Mouse (Mus musculus): Measurements from ENCODE around the gene Eng.

Gene Eng

GRCm38 (mm10) chr2:32624111-32624748, 22.2 kb upstream of the Eng start:
- DNase-seq, result no peak

- DNase-seq, result peak; percentile 88 to 96
Measured at GRCm38 (mm10) chr2:32625212-32625872, 21.1 kb upstream of the Eng start.

GRCm38 (mm10) chr2:32625873-32626694, 20.3 kb upstream of the Eng start:
- peak; percentile 79 to 81 for DNase-seq

- no peak for DNase-seq
Measured at GRCm38 (mm10) chr2:32627266-32628043, 18.9 kb upstream of the Eng start.

GRCm38 (mm10) chr2:32628044-32628550, 18.3 kb upstream of the Eng start:
- no peak for DNase-seq

- peak; percentile 66 to 68 for DNase-seq
Measured at GRCm38 (mm10) chr2:32628729-32629128, 17.7 kb upstream of the Eng start.

GRCm38 (mm10) chr2:32629276-32629976, 17.0 kb upstream of the Eng start:
- DNase-seq, result no peak

- DNase-seq, result no peak
Measured at GRCm38 (mm10) chr2:32630036-32630435, 16.4 kb upstream of the Eng start.

GRCm38 (mm10) chr2:32631046-32631445, 15.3 kb upstream of the Eng start:
- no peak for DNase-seq

- peak; percentile 83 to 84 for DNase-seq
Measured at GRCm38 (mm10) chr2:32631737-32632394, 14.5 kb upstream of the Eng start.

GRCm38 (mm10) chr2:32633660-32634059, 12.7 kb upstream of the Eng start:
- no peak for DNase-seq

GRCm38 (mm10) chr2:32634277-32635105, 11.9 kb upstream of the Eng start:
- no peak for DNase-seq

- no peak for DNase-seq
Measured at GRCm38 (mm10) chr2:32636617-32637016, 9.8 kb upstream of the Eng start.

GRCm38 (mm10) chr2:32637778-32638281, 8.6 kb upstream of the Eng start:
- DNase-seq, result no peak

GRCm38 (mm10) chr2:32639632-32640031, 6.8 kb upstream of the Eng start:
- no peak for DNase-seq

GRCm38 (mm10) chr2:32640550-32641051, 5.8 kb upstream of the Eng start:
- no peak for DNase-seq

GRCm38 (mm10) chr2:32641810-32642209, 4.6 kb upstream of the Eng start:
- no peak for DNase-seq

- no peak for DNase-seq
Measured at GRCm38 (mm10) chr2:32642813-32643212, 3.6 kb upstream of the Eng start.

- no peak for DNase-seq
Measured at GRCm38 (mm10) chr2:32644083-32644482, 2.3 kb upstream of the Eng start.

- no peak for DNase-seq
Measured at GRCm38 (mm10) chr2:32644799-32645475, 1.5 kb upstream of the Eng start.

Measured in cerebellum, adult 18-20 months (tissue).